Mouse (Mus musculus): ENCODE measurements around the gene Wscd2. TPM values are rescaled to one million over a fixed set of nuclear protein-coding genes. Genes with fewer than 3 reads are reported as not detected.
"Not testable (repeated sequence)": the region's sequence is repeated elsewhere in the genome, so short reads cannot be mapped to it uniquely, and the experiment has no call there.

Wscd2 gene
- polyA plus RNA-seq, 1 experiment from 2014 or later: 4.2 TPM

GRCm38 (mm10) chr5:113570056-113570717 lies 80.1 kb downstream of the Wscd2 start:
- Histone ChIP-seq H3K27me3 (replicated peaks; ENCODE audit: low read depth, poor library complexity, severe bottlenecking) (no peaks in the 10 kb centered on the region), H3K27ac (replicated peaks) (no peak overlapping the region), H3K36me3 (replicated peaks) (no peaks in the 10 kb centered on the region), H3K9me3 (0 out of 2 replicates have a peak, but pooled peaks cover 6% of the 10 kb centered on the region), H3K4me1 (peaks cover 16% of the 10 kb centered on the region), H3K4me3 (no peak overlapping the region)
- peak; percentile 64 for DNase-seq (ENCODE audit: low spot score)
- WGBS: 38% methylated on average over 7 of the region's 7 CpGs

GRCm38 (mm10) chr5:113577555-113577954 lies 87.4 kb downstream of the Wscd2 start:
- H3K9me3 ChIP-seq: no peaks in the 10 kb centered on the region
- H3K36me3 ChIP-seq (replicated peaks): no peaks in the 10 kb centered on the region
- peak overlapping the region; percentile 21; the same call in 1 of the 2 replicates for H3K4me3 ChIP-seq
- H3K27me3 ChIP-seq (replicated peaks; ENCODE audit: low read depth, poor library complexity, severe bottlenecking): no peaks in the 10 kb centered on the region
- DNase-seq (ENCODE audit: low spot score): no peak
- H3K4me1 ChIP-seq: peaks cover 11% of the 10 kb centered on the region
- WGBS: 78% methylated on average over 7 of the region's 7 CpGs
- H3K27ac ChIP-seq (replicated peaks): no peak overlapping the region

GRCm38 (mm10) chr5:113578428-113578827 lies 88.3 kb downstream of the Wscd2 start:
- no peak for DNase-seq (ENCODE audit: low spot score)
- WGBS: 92% methylated on average over 6 of the region's 6 CpGs

GRCm38 (mm10) chr5:113579128-113579527 lies 89.0 kb downstream of the Wscd2 start:
- WGBS: 87% methylated on average over 4 of the region's 4 CpGs
- Histone ChIP-seq H3K27ac (replicated peaks) (no peak overlapping the region), H3K27me3 (replicated peaks; ENCODE audit: low read depth, poor library complexity, severe bottlenecking) (no peaks in the 10 kb centered on the region), H3K36me3 (replicated peaks) (no peaks in the 10 kb centered on the region), H3K9me3 (no peaks in the 10 kb centered on the region), H3K4me1 (peaks cover 19% of the 10 kb centered on the region), H3K4me3 (no peak overlapping the region)
- DNase-seq (ENCODE audit: low spot score): no peak

More at GRCm38 (mm10) chr5:113578428-113578827, 88.3 kb downstream of the Wscd2 start:
- Histone ChIP-seq H3K36me3 (replicated peaks) (no peaks in the 10 kb centered on the region), H3K4me1 (peaks cover 12% of the 10 kb centered on the region), H3K27ac (replicated peaks) (no peak overlapping the region), H3K4me3 (no peak overlapping the region), H3K9me3 (no peaks in the 10 kb centered on the region), H3K27me3 (replicated peaks; ENCODE audit: low read depth, poor library complexity, severe bottlenecking) (no peaks in the 10 kb centered on the region)

- no peak overlapping the region for H3K27ac ChIP-seq (replicated peaks)
- 49% methylated on average over 8 of the region's 8 CpGs for WGBS
These were observed 90.1 kb downstream of the Wscd2 start for GRCm38 (mm10) chr5:113580248-113580647.

GRCm38 (mm10) chr5:113580801-113581200 lies 90.7 kb downstream of the Wscd2 start:
- Histone ChIP-seq H3K27me3 (replicated peaks; ENCODE audit: low read depth, poor library complexity, severe bottlenecking) (no peaks in the 10 kb centered on the region), H3K27ac (replicated peaks) (no peak overlapping the region), H3K4me3 (no peak overlapping the region), H3K36me3 (replicated peaks) (no peaks in the 10 kb centered on the region), H3K4me1 (peaks cover 35% of the 10 kb centered on the region), H3K9me3 (no peaks in the 10 kb centered on the region)
- 60% methylated on average over 9 of the region's 9 CpGs for WGBS
- no peak for DNase-seq (ENCODE audit: low spot score)

More at GRCm38 (mm10) chr5:113580248-113580647, 90.1 kb downstream of the Wscd2 start:
- H3K36me3 ChIP-seq (replicated peaks): no peaks in the 10 kb centered on the region
- no peaks in the 10 kb centered on the region for H3K27me3 ChIP-seq (replicated peaks; ENCODE audit: low read depth, poor library complexity, severe bottlenecking)
- H3K4me3 ChIP-seq: no peak overlapping the region
- H3K9me3 ChIP-seq: no peaks in the 10 kb centered on the region
- DNase-seq (ENCODE audit: low spot score): peak; percentile 53
- peaks cover 30% of the 10 kb centered on the region for H3K4me1 ChIP-seq

- Histone ChIP-seq H3K9me3 (no peaks in the 10 kb centered on the region), H3K36me3 (replicated peaks) (no peaks in the 10 kb centered on the region), H3K27ac (replicated peaks) (no peak overlapping the region), H3K4me3 (no peak overlapping the region), H3K4me1 (peaks cover 46% of the 10 kb centered on the region), H3K27me3 (replicated peaks; ENCODE audit: low read depth, poor library complexity, severe bottlenecking) (no peaks in the 10 kb centered on the region)
- DNase-seq (ENCODE audit: low spot score): no peak
- 65% methylated on average over 5 of the region's 5 CpGs for WGBS
These were observed 93.5 kb downstream of the Wscd2 start for GRCm38 (mm10) chr5:113583424-113584162.

- DNase-seq (ENCODE audit: low spot score): peak; percentile 60
- no peaks in the 10 kb centered on the region for H3K27me3 ChIP-seq (replicated peaks; ENCODE audit: low read depth, poor library complexity, severe bottlenecking)
- no peak overlapping the region for H3K4me3 ChIP-seq
- WGBS: 39% methylated on average over 6 of the region's 6 CpGs
- H3K36me3 ChIP-seq (replicated peaks): no peaks in the 10 kb centered on the region
- H3K4me1 ChIP-seq: peaks cover 54% of the 10 kb centered on the region
- no peaks in the 10 kb centered on the region for H3K9me3 ChIP-seq
- H3K27ac ChIP-seq (replicated peaks): peak overlapping the region; percentile 74
These were observed 94.3 kb downstream of the Wscd2 start for GRCm38 (mm10) chr5:113584439-113584838.

- Histone ChIP-seq H3K27ac (replicated peaks) (peak overlapping the region; percentile 74; the same call in 1 of the 2 replicates), H3K4me1 (peaks cover 64% of the 10 kb centered on the region)
- H3K36me3 ChIP-seq (replicated peaks); H3K4me3 ChIP-seq; H3K9me3 ChIP-seq; DNase-seq (ENCODE audit: low spot score); H3K27me3 ChIP-seq (replicated peaks; ENCODE audit: low read depth, poor library complexity, severe bottlenecking): not testable (repeated sequence)
- 73% methylated on average over 17 of the region's 17 CpGs for WGBS
These were observed 95.7 kb downstream of the Wscd2 start for GRCm38 (mm10) chr5:113585619-113586457.

GRCm38 (mm10) chr5:113586458-113586849 lies 96.3 kb downstream of the Wscd2 start:
- not testable (repeated sequence) for H3K4me3 ChIP-seq; H3K27me3 ChIP-seq (replicated peaks; ENCODE audit: low read depth, poor library complexity, severe bottlenecking); H3K9me3 ChIP-seq; H3K36me3 ChIP-seq (replicated peaks); DNase-seq (ENCODE audit: low spot score)
- WGBS: 52% methylated on average over 5 of the region's 5 CpGs
- Histone ChIP-seq H3K4me1 (peaks cover 71% of the 10 kb centered on the region), H3K27ac (replicated peaks) (peak overlapping the region; percentile 59; the same call in 1 of the 2 replicates)

- WGBS: 68% methylated on average over 5 of the region's 5 CpGs
- Histone ChIP-seq H3K27me3 (replicated peaks; ENCODE audit: low read depth, poor library complexity, severe bottlenecking) (no peaks in the 10 kb centered on the region), H3K4me1 (peaks cover 75% of the 10 kb centered on the region), H3K9me3 (no peaks in the 10 kb centered on the region), H3K27ac (replicated peaks) (0 out of 2 replicates have a peak overlapping the region, but pooled peaks have one; percentile 10), H3K4me3 (no peak overlapping the region), H3K36me3 (replicated peaks) (no peaks in the 10 kb centered on the region)
- no peak for DNase-seq (ENCODE audit: low spot score)
These were observed 100.0 kb downstream of the Wscd2 start for GRCm38 (mm10) chr5:113590010-113590640.

GRCm38 (mm10) chr5:113591166-113591565 lies 101.0 kb downstream of the Wscd2 start:
- DNase-seq (ENCODE audit: low spot score): peak; percentile 36
- H3K27ac ChIP-seq (replicated peaks): peak overlapping the region; percentile 62
- no peaks in the 10 kb centered on the region for H3K36me3 ChIP-seq (replicated peaks)
- H3K27me3 ChIP-seq (replicated peaks; ENCODE audit: low read depth, poor library complexity, severe bottlenecking): no peaks in the 10 kb centered on the region
- H3K9me3 ChIP-seq: no peaks in the 10 kb centered on the region
- peaks cover 65% of the 10 kb centered on the region for H3K4me1 ChIP-seq
- no peak overlapping the region; the same call in 1 of the 2 replicates for H3K4me3 ChIP-seq
- 6% methylated on average over 3 of the region's 3 CpGs for WGBS

Measured in embryonic facial prominence, embryonic 10.5 days (tissue).